Mouse (Mus musculus): Measurements from ENCODE around the gene Dhtkd1. TPM values are rescaled to one million over a fixed set of nuclear protein-coding genes. Genes with fewer than 3 reads are reported as not detected.

Dhtkd1 gene
- polyA plus RNA-seq, 1 experiment from 2014 or later = 6.3 TPM

- Histone ChIP-seq H3K9me3 (no peaks in the 10 kb centered on the region), H3K4me3 (no peak overlapping the region), H3K36me3 (peaks cover 40% of the 10 kb centered on the region), H3K27me3 (no peaks in the 10 kb centered on the region), H3K4me1 (replicated peaks) (no peaks in the 10 kb centered on the region), H3K27ac (replicated peaks) (no peak overlapping the region), H3K4me2 (no peak overlapping the region), H3K9ac (no peak overlapping the region)
- WGBS = 92% methylated on average over 5 of the region's 5 CpGs
- no peak for ATAC-seq (ENCODE audit: low read depth)
Measured at GRCm38 (mm10) chr2:5929793-5930192, 12.8 kb downstream of the Dhtkd1 start.

- no peak for ATAC-seq (ENCODE audit: low read depth)
- Histone ChIP-seq H3K9ac (no peak overlapping the region), H3K27ac (replicated peaks) (no peak overlapping the region), H3K4me2 (no peak overlapping the region), H3K4me1 (replicated peaks) (no peaks in the 10 kb centered on the region), H3K9me3 (no peaks in the 10 kb centered on the region), H3K27me3 (no peaks in the 10 kb centered on the region), H3K4me3 (no peak overlapping the region), H3K36me3 (peaks cover 40% of the 10 kb centered on the region)
- 97% methylated on average over 5 of the region's 5 CpGs for WGBS
Measured at GRCm38 (mm10) chr2:5927481-5927880, 15.1 kb downstream of the Dhtkd1 start.

- no peak overlapping the region for H3K4me3 ChIP-seq
- no peak overlapping the region for H3K9ac ChIP-seq
- WGBS = 84% methylated on average over 9 of the region's 9 CpGs
- H3K27ac ChIP-seq (replicated peaks) = no peak overlapping the region
- no peak for ATAC-seq (ENCODE audit: low read depth)
- no peaks in the 10 kb centered on the region for H3K27me3 ChIP-seq
- H3K4me2 ChIP-seq = no peak overlapping the region
- H3K9me3 ChIP-seq = no peaks in the 10 kb centered on the region
- H3K4me1 ChIP-seq (replicated peaks) = no peaks in the 10 kb centered on the region
- peaks cover 46% of the 10 kb centered on the region for H3K36me3 ChIP-seq
Measured at GRCm38 (mm10) chr2:5923786-5924185, 18.8 kb downstream of the Dhtkd1 start.

- H3K27me3 ChIP-seq = no peaks in the 10 kb centered on the region
- 94% methylated on average over 6 of the region's 6 CpGs for WGBS
- no peak for ATAC-seq (ENCODE audit: low read depth)
- H3K4me2 ChIP-seq = no peak overlapping the region
- H3K27ac ChIP-seq (replicated peaks) = no peak overlapping the region
- no peaks in the 10 kb centered on the region for H3K9me3 ChIP-seq
- H3K9ac ChIP-seq = no peak overlapping the region
- no peak overlapping the region for H3K4me3 ChIP-seq
- H3K36me3 ChIP-seq = peaks cover 40% of the 10 kb centered on the region
- no peaks in the 10 kb centered on the region for H3K4me1 ChIP-seq (replicated peaks)
Measured at GRCm38 (mm10) chr2:5922823-5923222, 19.8 kb downstream of the Dhtkd1 start.

GRCm38 (mm10) chr2:5911282-5911965 lies 31.2 kb downstream of the Dhtkd1 start:
- 60% methylated on average over 16 of the region's 16 CpGs for WGBS
- 0 out of 2 replicates have a peak overlapping the region, but pooled peaks have one; percentile 2 for H3K9ac ChIP-seq
- no peak overlapping the region for H3K4me3 ChIP-seq
- no peaks in the 10 kb centered on the region for H3K9me3 ChIP-seq
- H3K27ac ChIP-seq (replicated peaks) = peak overlapping the region; percentile 33; the same call in 1 of the 2 replicates
- H3K36me3 ChIP-seq = peaks cover 16% of the 10 kb centered on the region
- ATAC-seq (ENCODE audit: low read depth) = no peak
- H3K27me3 ChIP-seq = no peaks in the 10 kb centered on the region
- 0 out of 2 replicates have a peak overlapping the region, but pooled peaks have one; percentile 4 for H3K4me2 ChIP-seq
- 0 out of 2 replicates have a peak, but pooled peaks cover 5% of the 10 kb centered on the region for H3K4me1 ChIP-seq (replicated peaks)

- Histone ChIP-seq H3K4me2 (no peak overlapping the region), H3K36me3 (peaks cover 26% of the 10 kb centered on the region), H3K27ac (replicated peaks) (no peak overlapping the region; the same call in 1 of the 2 replicates), H3K4me1 (replicated peaks) (0 out of 2 replicates have a peak, but pooled peaks cover 3% of the 10 kb centered on the region), H3K9me3 (no peaks in the 10 kb centered on the region), H3K4me3 (no peak overlapping the region), H3K9ac (no peak overlapping the region), H3K27me3 (no peaks in the 10 kb centered on the region)
- 46% methylated on average over 3 of the region's 3 CpGs for WGBS
- no peak for ATAC-seq (ENCODE audit: low read depth)
Measured at GRCm38 (mm10) chr2:5906625-5907024, 36.0 kb downstream of the Dhtkd1 start.

- Histone ChIP-seq H3K27ac (replicated peaks) (no peak overlapping the region), H3K36me3 (peaks cover 27% of the 10 kb centered on the region), H3K9ac (no peak overlapping the region), H3K4me1 (replicated peaks) (no peaks in the 10 kb centered on the region), H3K4me3 (no peak overlapping the region), H3K9me3 (no peaks in the 10 kb centered on the region), H3K4me2 (no peak overlapping the region), H3K27me3 (no peaks in the 10 kb centered on the region)
- WGBS = 33% methylated on average over 5 of the region's 5 CpGs
- no peak for ATAC-seq (ENCODE audit: low read depth)
Measured at GRCm38 (mm10) chr2:5906092-5906491, 36.5 kb downstream of the Dhtkd1 start.

- WGBS = 54% methylated on average over 5 of the region's 5 CpGs
- no peak overlapping the region for H3K27ac ChIP-seq (replicated peaks)
- no peaks in the 10 kb centered on the region for H3K27me3 ChIP-seq
- no peak for ATAC-seq (ENCODE audit: low read depth)
- no peak overlapping the region for H3K4me3 ChIP-seq
- H3K9me3 ChIP-seq = no peaks in the 10 kb centered on the region
- no peak overlapping the region for H3K9ac ChIP-seq
- H3K4me2 ChIP-seq = no peak overlapping the region
- no peaks in the 10 kb centered on the region for H3K4me1 ChIP-seq (replicated peaks)
- H3K36me3 ChIP-seq = peaks cover 48% of the 10 kb centered on the region
Measured at GRCm38 (mm10) chr2:5900145-5900544, 42.4 kb downstream of the Dhtkd1 start.

- H3K27ac ChIP-seq (replicated peaks) = peak within 1 kb of the TSS; percentile 75
- peaks cover 12% of the 10 kb centered on the region for H3K4me1 ChIP-seq (replicated peaks)
- peak; percentile 99 for ATAC-seq (ENCODE audit: low read depth)
- H3K4me3 ChIP-seq = peak within 1 kb of the TSS; percentile 70
- H3K9ac ChIP-seq = peak within 1 kb of the TSS; percentile 94
- H3K9me3 ChIP-seq = no peaks in the 10 kb centered on the region
- no peaks in the 10 kb centered on the region for H3K27me3 ChIP-seq
- under 1% methylated on average over 62 of the region's 62 CpGs for WGBS
- peak within 1 kb of the TSS; percentile 68 for H3K4me2 ChIP-seq
- H3K36me3 ChIP-seq = peaks cover 40% of the 10 kb centered on the region
Measured at GRCm38 (mm10) chr2:5894843-5895570, 47.6 kb downstream of the Dhtkd1 start, which contains the start of gene Sec61a2. Gene Sec61a2, minus strand, starts transcription at chr2:5895432.

GRCm38 (mm10) chr2:5894296-5894695 lies 48.3 kb downstream of the Dhtkd1 start:
- ATAC-seq (ENCODE audit: low read depth) = 0 out of 2 replicates have a peak, but pooled peaks have one; percentile 30
- no peak overlapping the region for H3K27ac ChIP-seq (replicated peaks)
- peak overlapping the region; percentile 94 for H3K9ac ChIP-seq
- peak overlapping the region; percentile 68 for H3K4me2 ChIP-seq
- 35% methylated on average over 11 of the region's 11 CpGs for WGBS
- H3K4me1 ChIP-seq (replicated peaks) = peaks cover 12% of the 10 kb centered on the region
- H3K9me3 ChIP-seq = no peaks in the 10 kb centered on the region
- peaks cover 41% of the 10 kb centered on the region for H3K36me3 ChIP-seq
- H3K27me3 ChIP-seq = no peaks in the 10 kb centered on the region
- H3K4me3 ChIP-seq = peak overlapping the region; percentile 70

- peaks cover 63% of the 10 kb centered on the region for H3K36me3 ChIP-seq
Measured at GRCm38 (mm10) chr2:5889412-5889811, 53.2 kb downstream of the Dhtkd1 start.

GRCm38 (mm10) chr2:5888865-5889264 lies 53.7 kb downstream of the Dhtkd1 start:
- no peak for ATAC-seq (ENCODE audit: low read depth)
- no peaks in the 10 kb centered on the region for H3K27me3 ChIP-seq
- WGBS = 89% methylated on average over 5 of the region's 5 CpGs

More at GRCm38 (mm10) chr2:5889412-5889811, 53.2 kb downstream of the Dhtkd1 start:
- no peaks in the 10 kb centered on the region for H3K27me3 ChIP-seq
- H3K9ac ChIP-seq = no peak overlapping the region
- no peak overlapping the region for H3K4me2 ChIP-seq
- no peak overlapping the region for H3K4me3 ChIP-seq
- no peak for ATAC-seq (ENCODE audit: low read depth)
- no peak overlapping the region for H3K27ac ChIP-seq (replicated peaks)
- H3K4me1 ChIP-seq (replicated peaks) = peaks cover 10% of the 10 kb centered on the region
- WGBS = 85% methylated on average over 2 of the region's 2 CpGs
- no peaks in the 10 kb centered on the region for H3K9me3 ChIP-seq

More at GRCm38 (mm10) chr2:5888865-5889264, 53.7 kb downstream of the Dhtkd1 start:
- H3K4me3 ChIP-seq = no peak overlapping the region
- H3K36me3 ChIP-seq = peaks cover 66% of the 10 kb centered on the region
- no peak overlapping the region for H3K9ac ChIP-seq
- no peak overlapping the region for H3K27ac ChIP-seq (replicated peaks)
- H3K4me2 ChIP-seq = no peak overlapping the region
- peaks cover 6% of the 10 kb centered on the region for H3K4me1 ChIP-seq (replicated peaks)
- H3K9me3 ChIP-seq = no peaks in the 10 kb centered on the region
